Mouse (Mus musculus): ENCODE data around the gene Vash2.

Gene Vash2

GRCm38 (mm10) chr1:190974833-190975232 lies 4.3 kb downstream of the Vash2 start:
- no peak for DNase-seq (ENCODE audit: low read depth)

- no peak for DNase-seq (ENCODE audit: low read depth)
These were observed 4.9 kb downstream of the Vash2 start for GRCm38 (mm10) chr1:190974191-190974590.

GRCm38 (mm10) chr1:190972612-190973192 lies 6.4 kb downstream of the Vash2 start:
- no peak for DNase-seq (ENCODE audit: low read depth)

- no peak for DNase-seq (ENCODE audit: low read depth)
These were observed 7.1 kb downstream of the Vash2 start for GRCm38 (mm10) chr1:190971708-190972610.

- DNase-seq (ENCODE audit: low read depth) = no peak
These were observed 11.1 kb downstream of the Vash2 start for GRCm38 (mm10) chr1:190968010-190968409.

GRCm38 (mm10) chr1:190964992-190965780 lies 13.9 kb downstream of the Vash2 start:
- DNase-seq (ENCODE audit: low read depth) = no peak

- DNase-seq (ENCODE audit: low read depth) = no peak
These were observed 16.3 kb downstream of the Vash2 start for GRCm38 (mm10) chr1:190962760-190963159.

- DNase-seq (ENCODE audit: low read depth) = no peak
These were observed 20.3 kb downstream of the Vash2 start for GRCm38 (mm10) chr1:190958821-190959220.

- DNase-seq (ENCODE audit: low read depth) = no peak
These were observed 26.1 kb downstream of the Vash2 start for GRCm38 (mm10) chr1:190953009-190953408.

- DNase-seq (ENCODE audit: low read depth) = no peak
These were observed 28.1 kb downstream of the Vash2 start for GRCm38 (mm10) chr1:190951014-190951413.

GRCm38 (mm10) chr1:190948846-190949245 lies 30.2 kb downstream of the Vash2 start:
- no peak for DNase-seq (ENCODE audit: low read depth)

GRCm38 (mm10) chr1:190948439-190948838 lies 30.7 kb downstream of the Vash2 start:
- no peak for DNase-seq (ENCODE audit: low read depth)

- DNase-seq (ENCODE audit: low read depth) = no peak
These were observed 31.1 kb downstream of the Vash2 start for GRCm38 (mm10) chr1:190947986-190948385.

- DNase-seq (ENCODE audit: low read depth) = peak; percentile 72
These were observed 34.9 kb downstream of the Vash2 start for GRCm38 (mm10) chr1:190944109-190944760.

- no peak for DNase-seq (ENCODE audit: low read depth)
These were observed 39.3 kb downstream of the Vash2 start for GRCm38 (mm10) chr1:190939803-190940202.

GRCm38 (mm10) chr1:190930181-190930580 lies 48.9 kb downstream of the Vash2 start:
- no peak for DNase-seq (ENCODE audit: low read depth)

- peak; percentile 70 for DNase-seq (ENCODE audit: low read depth)
These were observed 49.9 kb downstream of the Vash2 start for GRCm38 (mm10) chr1:190929010-190929695.

- DNase-seq (ENCODE audit: low read depth) = peak; percentile 99
These were observed 50.6 kb downstream of the Vash2 start for GRCm38 (mm10) chr1:190928370-190929009.

- no peak for DNase-seq (ENCODE audit: low read depth)
These were observed 51.2 kb downstream of the Vash2 start for GRCm38 (mm10) chr1:190927751-190928369.

GRCm38 (mm10) chr1:190927311-190927710 lies 51.8 kb downstream of the Vash2 start:
- no peak for DNase-seq (ENCODE audit: low read depth)
